Mouse (Mus musculus): ENCODE results near the gene Gnas.

DNA sequence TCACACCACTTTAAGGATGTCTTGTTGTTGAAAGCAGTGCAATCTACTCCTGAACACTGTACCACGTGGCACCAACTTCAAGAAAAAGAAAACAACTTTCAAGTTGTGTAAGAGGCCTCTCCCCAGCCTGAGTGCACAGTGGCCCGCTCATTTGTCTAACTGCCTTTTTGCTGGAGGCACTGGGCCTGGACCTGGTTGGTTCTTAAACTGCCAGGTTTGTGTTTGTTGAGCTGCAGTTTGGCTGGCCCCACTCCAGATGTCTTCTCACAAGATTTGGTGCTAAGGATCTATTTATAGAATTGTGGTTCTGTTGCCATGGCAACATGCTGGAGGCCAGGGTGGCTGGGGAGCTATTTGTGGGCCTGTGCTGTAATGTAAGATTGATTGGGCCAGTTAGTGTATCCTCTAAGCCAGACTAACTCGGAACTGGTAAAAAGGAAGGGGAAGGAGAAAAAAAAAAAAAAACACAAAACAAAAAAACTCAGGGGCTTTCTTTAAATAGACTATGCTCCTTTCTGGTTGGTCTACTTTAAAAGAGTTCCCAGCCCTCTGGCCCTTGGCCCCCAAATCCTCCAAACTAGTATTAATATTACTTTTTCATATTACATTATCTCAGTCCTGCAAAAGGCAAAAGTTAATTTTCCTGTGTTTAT lies 60.0 kb downstream of the Gnas start:
- TF ChIP-seq CTCF (IDR thresholded peaks at IDR 0.05; ENCODE audit: extremely low read depth, insufficient read depth, low read length) (no peak), POLR2A (IDR thresholded peaks at IDR 0.05; ENCODE audit: extremely low read depth, insufficient read depth, low read length) (no peak)

Measured in cortical plate, adult 2 months (tissue).